Mouse (Mus musculus) liver (tissue): ENCODE data around the gene Sema3g.

Experiments
- DNase-seq: peaks from one replicate; pipeline ENCODE4 v3.0.0-alpha.2; 2020; ENCODE audit warnings: mixed read lengths

Gene Sema3g

GRCm38 (mm10) chr14:31197547-31198516, 19.8 kb upstream of the Sema3g start:
- DNase-seq: no peak

GRCm38 (mm10) chr14:31199599-31199998, 18.1 kb upstream of the Sema3g start:
- DNase-seq: no peak

GRCm38 (mm10) chr14:31200038-31200437, 17.6 kb upstream of the Sema3g start:
- no peak for DNase-seq

- no peak for DNase-seq
These were observed 12.8 kb upstream of the Sema3g start for GRCm38 (mm10) chr14:31204844-31205243.

- DNase-seq: no peak
These were observed 12.5 kb upstream of the Sema3g start for GRCm38 (mm10) chr14:31205244-31205561.

GRCm38 (mm10) chr14:31205562-31206467, 11.8 kb upstream of the Sema3g start:
- peak; percentile 45 for DNase-seq

GRCm38 (mm10) chr14:31206472-31206981, 11.1 kb upstream of the Sema3g start:
- peak; percentile 98 for DNase-seq

- DNase-seq: peak; percentile 59
These were observed 10.4 kb upstream of the Sema3g start for GRCm38 (mm10) chr14:31207070-31207830.

- DNase-seq: peak; percentile 32
These were observed 9.6 kb upstream of the Sema3g start, which contains the start of gene Tnnc1 for GRCm38 (mm10) chr14:31208084-31208483. Tnnc1 (plus strand) TSS chr14:31208312.

GRCm38 (mm10) chr14:31209133-31209557, 8.5 kb upstream of the Sema3g start:
- no peak for DNase-seq

- DNase-seq: no peak
These were observed 5.8 kb upstream of the Sema3g start for GRCm38 (mm10) chr14:31211854-31212253.

GRCm38 (mm10) chr14:31212499-31212898, 5.2 kb upstream of the Sema3g start:
- DNase-seq: no peak

- peak; percentile 25 for DNase-seq
These were observed 3.8 kb upstream of the Sema3g start for GRCm38 (mm10) chr14:31213868-31214267.

- no peak for DNase-seq
These were observed 3.0 kb upstream of the Sema3g start for GRCm38 (mm10) chr14:31214684-31215083.

GRCm38 (mm10) chr14:31215157-31216002, 2.3 kb upstream of the Sema3g start:
- DNase-seq: peak; percentile 52

GRCm38 (mm10) chr14:31216846-31217245, 814 bp upstream of the Sema3g start, which contains the start of gene Nisch:
Nisch (minus strand) TSS chr14:31216946.
- DNase-seq: no peak

- peak; percentile 42 for DNase-seq
These were observed 9.3 kb downstream of the Sema3g start for GRCm38 (mm10) chr14:31226978-31227377.

- DNase-seq: no peak
These were observed 10.6 kb downstream of the Sema3g start for GRCm38 (mm10) chr14:31228234-31228633.

GRCm38 (mm10) chr14:31230442-31230841, 12.8 kb downstream of the Sema3g start:
- DNase-seq: no peak

GRCm38 (mm10) chr14:31232404-31233069, 14.9 kb downstream of the Sema3g start:
- no peak for DNase-seq
